Mouse (Mus musculus) kidney, embryonic 16.5 days (tissue): Measurements from ENCODE around the gene BC017158. TPM values are rescaled to one million over a fixed set of nuclear protein-coding genes. Genes with fewer than 3 reads are reported as not detected.

Experiments used
- ATAC-seq: fragments of 200-750 bp; cut with Nextera tagmentation; 2 replicates; pipeline ENCODE4 v1.8.0; 2017; ENCODE audit warnings: moderate TSS enrichment; ENCODE audit not compliant: low FRiP score, low TSS enrichment
- H3K27ac ChIP-seq: fragments of 300-500 bp; sonication (generic); 2 replicates; pipeline ENCODE4 v1.5.1; 2014; ENCODE audit warnings: low read length
- H3K27me3 ChIP-seq: fragments of 300-500 bp; sonication (generic); 2 replicates; pipeline ENCODE4 v1.6.1; 2014; ENCODE audit warnings: low read length, control low read depth, mixed read lengths; ENCODE audit not compliant: insufficient read depth
- H3K36me3 ChIP-seq: fragments of 300-500 bp; sonication (generic); 2 replicates; pipeline ENCODE4 v1.6.1; 2014; ENCODE audit warnings: low read length, control low read depth, mixed read lengths; ENCODE audit not compliant: insufficient read depth
- H3K4me1 ChIP-seq: fragments of 300-500 bp; sonication (generic); 2 replicates; pipeline ENCODE4 v1.6.1; 2014; ENCODE audit warnings: low read length, control low read depth, mixed read lengths; ENCODE audit not compliant: insufficient read depth
- H3K4me2 ChIP-seq: fragments of 300-500 bp; sonication (generic); replicated peaks from 2 replicates; pipeline ENCODE4 v1.6.1; 2014; ENCODE audit warnings: low read depth, low read length
- H3K4me3 ChIP-seq: fragments of 300-500 bp; sonication (generic); 2 replicates; pipeline ENCODE4 v1.5.1; 2014; ENCODE audit warnings: mild to moderate bottlenecking, low read length
- H3K9ac ChIP-seq: fragments of 300-500 bp; sonication (generic); replicated peaks from 2 replicates; pipeline ENCODE4 v1.6.1; 2014; ENCODE audit warnings: low read length
- H3K9me3 ChIP-seq: fragments of 300-500 bp; sonication (generic); 2 replicates; pipeline ENCODE4 v1.6.1; 2016; ENCODE audit warnings: low read length, control low read depth
- WGBS: fragments of 180-500 bp; shearing (Covaris S2); extraction: QIAGEN DNeasy Blood & Tissue Kit; methylation state at CpG from one replicate; pipeline ENCODE4 v1.1.7; 2014; 5-methylcytosine and 5-hydroxymethylcytosine counted together
- polyA plus RNA-seq: library from polyadenylated mRNA; unstranded; fragments of >200 nt; fragmentation: Nextera tagmentation; extraction: Ambion mirVana; gene quantifications from 2 replicates; pipeline ENCODE4 v1.2.1, GENCODE M21; 2015

The BC017158 gene
- polyA plus RNA-seq, 1 experiment from 2014 or later, result 34.2 TPM

GRCm38 (mm10) chr7:128297291-128297616 lies 716 bp downstream of the BC017158 start:
- Histone ChIP-seq H3K4me3 (peak overlapping the region; percentile 91), H3K4me1 (peaks cover 17% of the 10 kb centered on the region), H3K4me2 (peak overlapping the region; percentile 79), H3K27ac (peak overlapping the region; percentile 88), H3K9me3 (no peaks in the 10 kb centered on the region), H3K9ac (peak overlapping the region; percentile 97), H3K36me3 (peaks cover 3% of the 10 kb centered on the region; the same call in 1 of the 2 replicates), H3K27me3 (no peaks in the 10 kb centered on the region)
- ATAC-seq, result no peak; the same call in 1 of the 2 replicates
- 30% methylated on average over 10 of the region's 10 CpGs for WGBS

DNA sequence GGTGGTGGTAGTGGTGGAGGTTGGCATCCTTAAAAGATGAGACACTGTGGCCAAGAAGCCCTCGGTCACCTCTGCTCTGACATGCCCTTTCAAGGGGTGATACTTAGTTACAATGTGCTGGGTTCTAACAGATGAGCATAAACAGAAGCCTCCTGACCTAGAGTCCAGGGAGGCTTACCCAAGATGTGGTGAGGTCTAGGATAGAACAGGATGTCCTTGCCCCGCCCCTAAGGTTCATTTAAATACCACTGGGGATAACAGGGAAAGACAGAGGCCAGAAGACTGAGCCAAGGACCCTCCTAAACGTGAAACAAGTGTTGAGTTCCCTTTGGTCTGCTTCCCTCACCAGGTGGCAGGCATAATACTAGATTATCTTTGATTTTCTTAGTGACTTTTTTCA lies 1.5 kb downstream of the BC017158 start:
- peaks cover 3% of the 10 kb centered on the region; the same call in 1 of the 2 replicates for H3K36me3 ChIP-seq
- H3K4me2 ChIP-seq, result 0 out of 2 replicates have a peak overlapping the region, but pooled peaks have one; percentile 79
- 68% methylated on average over 3 of the region's 3 CpGs for WGBS
- no peaks in the 10 kb centered on the region for H3K9me3 ChIP-seq
- H3K4me1 ChIP-seq, result peaks cover 17% of the 10 kb centered on the region
- H3K27me3 ChIP-seq, result no peaks in the 10 kb centered on the region
- no peak overlapping the region for H3K4me3 ChIP-seq
- H3K27ac ChIP-seq, result no peak overlapping the region
- ATAC-seq, result no peak
- no peak overlapping the region; the same call in 1 of the 2 replicates for H3K9ac ChIP-seq

GRCm38 (mm10) chr7:128294785-128295184 lies 3.2 kb downstream of the BC017158 start:
- no peak overlapping the region for H3K9ac ChIP-seq
- no peak overlapping the region for H3K4me3 ChIP-seq
- 92% methylated on average over 10 of the region's 10 CpGs for WGBS
- H3K4me2 ChIP-seq, result no peak overlapping the region
- peaks cover 7% of the 10 kb centered on the region; the same call in 1 of the 2 replicates for H3K36me3 ChIP-seq
- peaks cover 17% of the 10 kb centered on the region for H3K4me1 ChIP-seq
- ATAC-seq, result no peak
- H3K27ac ChIP-seq, result no peak overlapping the region
- no peaks in the 10 kb centered on the region for H3K27me3 ChIP-seq
- no peaks in the 10 kb centered on the region for H3K9me3 ChIP-seq

- 28% methylated on average over 9 of the region's 9 CpGs for WGBS
- Histone ChIP-seq H3K9ac (no peak overlapping the region; the same call in 1 of the 2 replicates), H3K4me3 (no peak overlapping the region), H3K27me3 (no peaks in the 10 kb centered on the region), H3K4me2 (no peak overlapping the region), H3K9me3 (no peaks in the 10 kb centered on the region), H3K27ac (no peak overlapping the region), H3K36me3 (peaks cover 26% of the 10 kb centered on the region), H3K4me1 (0 out of 2 replicates have a peak, but pooled peaks cover 6% of the 10 kb centered on the region)
- no peak for ATAC-seq
Measured at GRCm38 (mm10) chr7:128288923-128289544, 8.9 kb downstream of the BC017158 start.

GRCm38 (mm10) chr7:128285060-128285459 lies 12.9 kb downstream of the BC017158 start:
- ATAC-seq, result no peak
- H3K9me3 ChIP-seq, result no peaks in the 10 kb centered on the region
- no peak overlapping the region for H3K9ac ChIP-seq
- H3K36me3 ChIP-seq, result peaks cover 19% of the 10 kb centered on the region
- no peaks in the 10 kb centered on the region for H3K27me3 ChIP-seq
- no peak overlapping the region for H3K4me2 ChIP-seq
- H3K27ac ChIP-seq, result no peak overlapping the region
- H3K4me1 ChIP-seq, result peaks cover 11% of the 10 kb centered on the region; the same call in 1 of the 2 replicates
- no peak overlapping the region for H3K4me3 ChIP-seq
- 87% methylated on average over 8 of the region's 8 CpGs for WGBS

DNA sequence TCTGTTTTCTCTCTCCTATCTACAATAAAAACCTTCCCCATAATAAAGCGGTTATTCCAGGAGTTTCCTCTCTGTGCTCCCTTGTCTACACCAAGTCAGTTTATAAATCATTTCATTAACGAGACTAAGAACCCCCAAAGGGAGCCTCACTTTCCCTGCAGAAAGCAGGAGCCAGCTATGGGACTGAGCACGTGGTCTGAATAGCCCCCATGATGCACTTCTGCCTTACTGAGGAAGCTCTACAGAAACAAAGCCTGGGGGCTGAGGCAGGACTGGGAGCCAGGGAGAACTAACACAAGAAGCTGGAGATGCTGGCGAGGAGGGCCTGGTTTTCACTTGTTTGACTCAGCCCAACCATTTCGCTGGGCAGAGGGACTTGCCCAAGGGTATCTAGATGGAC lies 13.9 kb downstream of the BC017158 start:
- WGBS, result 48% methylated on average over 5 of the region's 5 CpGs
- no peaks in the 10 kb centered on the region for H3K9me3 ChIP-seq
- no peak overlapping the region for H3K4me2 ChIP-seq
- H3K9ac ChIP-seq, result no peak overlapping the region
- peaks cover 7% of the 10 kb centered on the region; the same call in 1 of the 2 replicates for H3K4me1 ChIP-seq
- no peak overlapping the region for H3K27ac ChIP-seq
- H3K36me3 ChIP-seq, result peaks cover 19% of the 10 kb centered on the region
- no peak overlapping the region for H3K4me3 ChIP-seq
- H3K27me3 ChIP-seq, result no peaks in the 10 kb centered on the region
- ATAC-seq, result no peak

- Histone ChIP-seq H3K27me3 (no peaks in the 10 kb centered on the region), H3K4me1 (peaks cover 5% of the 10 kb centered on the region; the same call in 1 of the 2 replicates), H3K27ac (no peak overlapping the region), H3K4me3 (no peak overlapping the region), H3K4me2 (no peak overlapping the region), H3K36me3 (peaks cover 12% of the 10 kb centered on the region), H3K9ac (no peak overlapping the region), H3K9me3 (no peaks in the 10 kb centered on the region)
- ATAC-seq, result no peak
- 25% methylated on average over 7 of the region's 7 CpGs for WGBS
Measured at GRCm38 (mm10) chr7:128282532-128283244, 15.3 kb downstream of the BC017158 start.

DNA sequence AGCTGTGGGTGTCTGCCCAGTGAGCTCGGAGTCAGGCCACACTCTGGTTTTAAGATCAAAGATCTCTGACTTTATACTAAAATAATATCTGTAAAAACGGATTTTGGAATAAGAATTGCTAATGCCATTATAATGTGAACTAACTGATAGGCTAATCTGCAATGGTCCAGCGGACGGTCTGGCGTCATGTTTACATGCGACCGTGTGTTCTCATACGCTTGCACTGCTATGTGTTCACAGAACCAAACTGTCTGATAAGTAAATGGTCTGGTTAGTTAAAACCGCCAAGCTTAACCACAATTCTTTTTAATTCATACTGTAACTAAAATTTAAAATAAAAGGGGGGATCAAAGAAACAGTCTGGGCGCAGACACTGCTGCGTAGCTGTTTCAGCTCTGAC lies 16.2 kb downstream of the BC017158 start:
- H3K4me2 ChIP-seq, result no peak overlapping the region
- H3K27ac ChIP-seq, result no peak overlapping the region
- H3K9me3 ChIP-seq, result no peaks in the 10 kb centered on the region
- no peaks in the 10 kb centered on the region for H3K27me3 ChIP-seq
- H3K36me3 ChIP-seq, result peaks cover 8% of the 10 kb centered on the region; the same call in 1 of the 2 replicates
- ATAC-seq, result no peak
- 92% methylated on average over 11 of the region's 11 CpGs for WGBS
- no peak overlapping the region for H3K4me3 ChIP-seq
- H3K9ac ChIP-seq, result no peak overlapping the region
- H3K4me1 ChIP-seq, result peaks cover 5% of the 10 kb centered on the region; the same call in 1 of the 2 replicates

- H3K4me2 ChIP-seq, result no peak overlapping the region
- H3K9me3 ChIP-seq, result no peaks in the 10 kb centered on the region
- H3K27me3 ChIP-seq, result no peaks in the 10 kb centered on the region
- H3K27ac ChIP-seq, result no peak overlapping the region
- 94% methylated on average over 4 of the region's 4 CpGs for WGBS
- H3K36me3 ChIP-seq, result peaks cover 23% of the 10 kb centered on the region
- no peak overlapping the region for H3K9ac ChIP-seq
- no peak for ATAC-seq
- H3K4me1 ChIP-seq, result peaks cover 5% of the 10 kb centered on the region; the same call in 1 of the 2 replicates
- H3K4me3 ChIP-seq, result no peak overlapping the region
Measured at GRCm38 (mm10) chr7:128279750-128280149, 18.2 kb downstream of the BC017158 start.

DNA sequence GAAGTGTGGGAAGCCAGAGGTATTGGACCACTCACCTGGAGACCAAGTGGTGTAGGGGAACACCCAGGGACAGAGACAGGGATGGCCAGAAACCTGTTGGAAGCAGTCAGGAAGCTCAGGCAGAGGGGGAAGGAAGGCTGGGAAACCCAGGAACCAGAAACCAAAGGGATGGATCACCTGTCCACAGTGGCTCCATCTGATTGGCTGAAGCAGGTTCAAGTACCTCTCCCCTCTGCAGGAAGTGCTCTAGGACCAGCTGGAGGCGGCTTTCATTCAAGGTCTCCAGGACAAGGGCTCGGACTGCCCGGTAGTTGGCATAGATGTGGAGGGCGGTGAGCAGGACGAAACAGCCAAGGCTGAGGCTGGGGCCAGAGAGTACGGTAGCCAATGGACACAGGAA lies 21.9 kb downstream of the BC017158 start:
- WGBS, result 93% methylated on average over 6 of the region's 6 CpGs
- ATAC-seq, result no peak
- no peaks in the 10 kb centered on the region for H3K27me3 ChIP-seq
- H3K27ac ChIP-seq, result no peak overlapping the region
- H3K36me3 ChIP-seq, result peaks cover 53% of the 10 kb centered on the region
- H3K4me1 ChIP-seq, result no peaks in the 10 kb centered on the region
- H3K9me3 ChIP-seq, result no peaks in the 10 kb centered on the region
- no peak overlapping the region for H3K4me2 ChIP-seq
- H3K4me3 ChIP-seq, result no peak overlapping the region
- H3K9ac ChIP-seq, result no peak overlapping the region
